Mouse (Mus musculus) T-helper 17 cell (primary cell): ENCODE results near the gene Tmco4.

Source experiments
- in situ Hi-C, 2 experiments: fragments of 300-600 bp; cut with MboI, MseI; formaldehyde crosslinking; loops; 1 replicate in 1 of 2; 2 replicates in 1 of 2; pipeline ENCODE4 v1.15.1; 2025; ENCODE audit warnings: high pct_unique_total_duplicates in 2 of 2

The Tmco4 gene

GRCm38 (mm10) chr4:139086984-139087383 lies 114.3 kb downstream of the Tmco4 start:
- in situ Hi-C loops = loop anchor here (10.0 to 25.0 kb wide), 2 partner anchors 138 to 175 kb away; no protein-coding TSS in a partner anchor

- in situ Hi-C loops = loop anchor here (10.0 to 25.0 kb wide), 2 partner anchors 136 to 173 kb away; no protein-coding TSS in a partner anchor
These were observed 116.4 kb downstream of the Tmco4 start for GRCm38 (mm10) chr4:139088982-139089671.

- in situ Hi-C loops = loop anchor here in 1 of 2 experiments (25.0 kb wide), 1 partner anchor 172 kb away; no protein-coding TSS in a partner anchor
These were observed 117.7 kb downstream of the Tmco4 start for GRCm38 (mm10) chr4:139090303-139090940.

- in situ Hi-C loops = loop anchor here in 1 of 2 experiments (25.0 kb wide), 1 partner anchor 171 kb away; no protein-coding TSS in a partner anchor
These were observed 118.4 kb downstream of the Tmco4 start for GRCm38 (mm10) chr4:139091066-139091465.

- in situ Hi-C loops = loop anchor here in 1 of 2 experiments (25.0 kb wide), 1 partner anchor 171 kb away; no protein-coding TSS in a partner anchor
These were observed 119.0 kb downstream of the Tmco4 start for GRCm38 (mm10) chr4:139091478-139092355.

GRCm38 (mm10) chr4:139092356-139093195 lies 119.9 kb downstream of the Tmco4 start, which contains the start of gene Nbl1:
Gene Nbl1, minus strand, starts transcription at chr4:139092993.
- in situ Hi-C loops = loop anchor here in 1 of 2 experiments (25.0 kb wide), 1 partner anchor 170 kb away; no protein-coding TSS in a partner anchor

GRCm38 (mm10) chr4:139093196-139093530 lies 120.5 kb downstream of the Tmco4 start:
- in situ Hi-C loops = loop anchor here in 1 of 2 experiments (25.0 kb wide), 1 partner anchor 169 kb away; no protein-coding TSS in a partner anchor

GRCm38 (mm10) chr4:139095406-139095805 lies 122.7 kb downstream of the Tmco4 start:
- in situ Hi-C loops = loop anchor here in 1 of 2 experiments (25.0 kb wide), 1 partner anchor 167 kb away; no protein-coding TSS in a partner anchor

GRCm38 (mm10) chr4:139096201-139096600 lies 123.5 kb downstream of the Tmco4 start:
- in situ Hi-C loops = loop anchor here in 1 of 2 experiments (25.0 kb wide), 1 partner anchor 166 kb away; no protein-coding TSS in a partner anchor

GRCm38 (mm10) chr4:139100326-139100725 lies 127.6 kb downstream of the Tmco4 start:
- in situ Hi-C loops = no loop called here

GRCm38 (mm10) chr4:139101546-139101945 lies 128.9 kb downstream of the Tmco4 start:
- in situ Hi-C loops = no loop called here

GRCm38 (mm10) chr4:139105453-139105852 lies 132.8 kb downstream of the Tmco4 start:
- in situ Hi-C loops = no loop called here
